9 mouse cellular contexts compared by ENCODE assay signal in the genomic region with DNA sequence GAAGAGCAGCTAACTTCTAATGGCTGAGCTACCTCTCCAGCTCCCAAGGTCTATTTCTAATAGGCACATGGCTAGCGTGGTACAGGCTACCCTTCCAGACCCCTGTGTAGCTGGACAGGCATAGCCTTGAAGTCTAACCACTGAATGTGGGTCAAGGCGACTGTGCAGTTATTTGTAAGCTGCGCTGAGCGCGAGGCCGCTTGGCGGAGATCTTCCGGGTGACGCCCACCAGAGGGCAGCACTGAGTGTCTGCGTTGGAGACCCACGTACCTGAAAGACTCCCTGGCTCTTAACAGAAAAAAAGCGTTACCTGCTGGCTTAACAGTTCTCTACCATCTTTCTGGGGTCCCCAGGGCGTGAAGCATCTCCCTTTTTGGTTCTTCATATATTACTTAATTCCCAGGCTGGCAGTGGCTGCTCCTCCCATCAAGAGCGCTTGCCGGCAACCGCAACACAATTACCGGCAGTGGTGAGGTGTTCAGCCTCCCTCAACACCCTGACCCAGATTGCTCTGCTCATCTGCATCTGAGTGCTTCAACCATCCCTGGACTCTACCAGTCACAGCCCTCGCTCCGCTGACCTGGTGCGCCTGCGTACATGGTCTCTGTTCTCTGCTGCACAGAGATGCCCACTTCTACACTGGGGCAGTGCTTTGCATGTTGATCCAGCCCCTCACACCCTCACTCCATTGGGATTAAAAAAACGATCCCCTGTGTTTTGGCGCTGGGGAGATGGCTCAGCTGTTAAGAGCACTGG. TPM values are rescaled to one million over a fixed set of nuclear protein-coding genes. Genes with fewer than 3 reads are reported as not detected.
A peak's percentile ranks its signal among the peaks of the same experiment; 100 is the strongest.
DNase-seq lines count a peak whose midpoint lies in the region; ATAC-seq lines count a peak whose summit lies in the region.
"Had no signal": no experiment of that assay in that cellular context is flagged by ENCODE, and none has a peak within 500 bp of the region (broad histone marks: within the 10 kb centered on the region; RNA-seq: fewer than 3 reads in every experiment).

No protein-coding gene starts in this region.

- no peak overlapping the region for H3K27ac ChIP-seq in limb, embryonic 10.5 days
- H3K27ac ChIP-seq in midbrain, embryonic 14.5 days (replicated peaks; ENCODE audit: low read depth, low read length): no peak overlapping the region

- H3K9ac ChIP-seq in midbrain, embryonic 14.5 days (replicated peaks; ENCODE audit: low read length): no peak overlapping the region

- 5% methylated on average over 23 of the region's 23 CpGs for WGBS in limb, embryonic 10.5 days
- WGBS in midbrain, embryonic 14.5 days: 5% methylated on average over 23 of the region's 23 CpGs

- peak overlapping the region; percentile 50 for H3K4me2 ChIP-seq in midbrain, embryonic 14.5 days (ENCODE audit: low read length)

- ATAC-seq in granulocyte monocyte progenitor cell, adult 5-6 weeks (replicated peaks; ENCODE audit: poor library complexity, severe bottlenecking): peak; percentile 71
- ATAC-seq in midbrain, embryonic 14.5 days (ENCODE audit: low FRiP score, low TSS enrichment): no peak
- no peak; the same call in 1 of the 2 replicates for ATAC-seq in erythroblast, adult 5-6 weeks (replicated peaks; ENCODE audit: low FRiP score, poor library complexity, severe bottlenecking)

- H3K4me1 ChIP-seq in limb, embryonic 10.5 days: peaks cover 11% of the 10 kb centered on the region
- H3K4me1 ChIP-seq in midbrain, embryonic 14.5 days (ENCODE audit: control insufficient read depth, insufficient read depth, low read length): peaks cover 4% of the 10 kb centered on the region; the same call in 1 of the 2 replicates

- H3K27me3 ChIP-seq in limb, embryonic 10.5 days (ENCODE audit: low read depth, poor library complexity, severe bottlenecking): peaks cover 47% of the 10 kb centered on the region
- H3K27me3 ChIP-seq in midbrain, embryonic 14.5 days (ENCODE audit: control insufficient read depth, insufficient read depth, low read length): no peaks in the 10 kb centered on the region

- H3K4me3 ChIP-seq in limb, embryonic 10.5 days: peak overlapping the region; percentile 29; the same call in 1 of the 2 replicates
- H3K4me3 ChIP-seq in midbrain, embryonic 14.5 days (replicated peaks; ENCODE audit: low read depth, low read length): peak overlapping the region; percentile 14; the same call in 1 of the 2 replicates
- H3K4me3 ChIP-seq: myocyte had no signal

- peak; percentile 82 to 89 for DNase-seq in adrenal gland, adult 18-20 months (ENCODE audit: low spot score in 2 of 2)
- DNase-seq in embryo, embryonic 11.5 days (ENCODE audit: low read depth, low spot score): peak; percentile 77
- peak; percentile 71 for DNase-seq in kidney, adult 11 months
- peak; percentile 94 for DNase-seq in limb, embryonic 10.5 days (ENCODE audit: low spot score)
- peak; percentile 94 for DNase-seq in midbrain, embryonic 14.5 days
- peak; percentile 56 to 82 for DNase-seq in spleen, adult 18-20 months

- H3K36me3 ChIP-seq in limb, embryonic 10.5 days: no peaks in the 10 kb centered on the region
- H3K36me3 ChIP-seq in midbrain, embryonic 14.5 days (ENCODE audit: control insufficient read depth, insufficient read depth, low read length): no peaks in the 10 kb centered on the region

- H3K9me3 ChIP-seq in limb, embryonic 10.5 days (replicated peaks): no peaks in the 10 kb centered on the region
- H3K9me3 ChIP-seq in midbrain, embryonic 14.5 days (ENCODE audit: control insufficient read depth, low read length): no peaks in the 10 kb centered on the region

RNA-seq across cellular contexts. Expression of gene Tulp1, which starts 21.3 kb away (rescaled TPM):
- not detected for total RNA-seq in adrenal gland, adult 18-20 months (2021)
- not detected in 2 replicates for total RNA-seq in granulocyte monocyte progenitor cell, adult 5-6 weeks (2014; fragmentation: Nextera tagmentation)
- total RNA-seq in granulocyte monocyte progenitor cell, adult 5-6 weeks (2017): 0.69 TPM in 1 of 2 replicates, not detected in the other
- 3.4 and 4.1 TPM in 2 replicates for polyA plus RNA-seq in limb, embryonic 10.5 days (2016; fragmentation: Nextera tagmentation; extraction: Ambion mirVana)
- 1.4 and 1.5 TPM in 2 replicates for polyA plus RNA-seq in midbrain, embryonic 14.5 days (2014; fragmentation: Nextera tagmentation; extraction: Ambion mirVana)
- not detected in 2 replicates for total RNA-seq in erythroblast, adult 5-6 weeks (2015; ENCODE audit: low replicate concordance)
- total RNA-seq in erythroblast, adult 5-6 weeks (2017; ENCODE audit: low replicate concordance): 0.28 TPM in 1 of 2 replicates, not detected in the other
- polyA plus RNA-seq: myocyte had no signal

RNA-seq across cellular contexts. Expression of gene Tead3, which starts 35.7 kb away (rescaled TPM):
- total RNA-seq in adrenal gland, adult 18-20 months (2021): 1 to 10 TPM; 7.4 to 8.5 TPM
- total RNA-seq in granulocyte monocyte progenitor cell, adult 5-6 weeks (2014; fragmentation: Nextera tagmentation): 3.3 TPM in 1 of 2 replicates, not detected in the other
- 0.04 TPM in 1 of 2 replicates, not detected in the other for total RNA-seq in granulocyte monocyte progenitor cell, adult 5-6 weeks (2017)
- polyA plus RNA-seq in limb, embryonic 10.5 days (2016; fragmentation: Nextera tagmentation; extraction: Ambion mirVana): 5.2 and 9.8 TPM in 2 replicates
- polyA plus RNA-seq in midbrain, embryonic 14.5 days (2014; fragmentation: Nextera tagmentation; extraction: Ambion mirVana): 0.78 and 1.7 TPM in 2 replicates
- total RNA-seq in erythroblast, adult 5-6 weeks (2015; ENCODE audit: low replicate concordance): not detected in 2 replicates
- not detected in 2 replicates for total RNA-seq in erythroblast, adult 5-6 weeks (2017; ENCODE audit: low replicate concordance)

RNA-seq across cellular contexts. Expression of gene Rpl10a, which starts 58.1 kb away (rescaled TPM):
- total RNA-seq in adrenal gland, adult 18-20 months (2021): 100 to 1,000 TPM; 760 to 827 TPM
- 2,618 and 3,063 TPM in 2 replicates for total RNA-seq in granulocyte monocyte progenitor cell, adult 5-6 weeks (2014; fragmentation: Nextera tagmentation)
- 785 and 838 TPM in 2 replicates for total RNA-seq in granulocyte monocyte progenitor cell, adult 5-6 weeks (2017)
- polyA plus RNA-seq in limb, embryonic 10.5 days (2016; fragmentation: Nextera tagmentation; extraction: Ambion mirVana): 502 and 576 TPM in 2 replicates
- polyA plus RNA-seq in midbrain, embryonic 14.5 days (2014; fragmentation: Nextera tagmentation; extraction: Ambion mirVana): 401 and 423 TPM in 2 replicates
- 515 and 525 TPM in 2 replicates for total RNA-seq in erythroblast, adult 5-6 weeks (2015; ENCODE audit: low replicate concordance)
- 92.4 and 200 TPM in 2 replicates for total RNA-seq in erythroblast, adult 5-6 weeks (2017; ENCODE audit: low replicate concordance)
